Mouse (Mus musculus): ENCODE measurements around the gene Hif3a. TPM values are rescaled to one million over a fixed set of nuclear protein-coding genes. Genes with fewer than 3 reads are reported as not detected.
A peak's percentile ranks its signal among the peaks of the same experiment; 100 is the strongest.

Hif3a gene
- polyA plus RNA-seq, 1 experiment from 2014 or later, result 6.1 TPM

DNA sequence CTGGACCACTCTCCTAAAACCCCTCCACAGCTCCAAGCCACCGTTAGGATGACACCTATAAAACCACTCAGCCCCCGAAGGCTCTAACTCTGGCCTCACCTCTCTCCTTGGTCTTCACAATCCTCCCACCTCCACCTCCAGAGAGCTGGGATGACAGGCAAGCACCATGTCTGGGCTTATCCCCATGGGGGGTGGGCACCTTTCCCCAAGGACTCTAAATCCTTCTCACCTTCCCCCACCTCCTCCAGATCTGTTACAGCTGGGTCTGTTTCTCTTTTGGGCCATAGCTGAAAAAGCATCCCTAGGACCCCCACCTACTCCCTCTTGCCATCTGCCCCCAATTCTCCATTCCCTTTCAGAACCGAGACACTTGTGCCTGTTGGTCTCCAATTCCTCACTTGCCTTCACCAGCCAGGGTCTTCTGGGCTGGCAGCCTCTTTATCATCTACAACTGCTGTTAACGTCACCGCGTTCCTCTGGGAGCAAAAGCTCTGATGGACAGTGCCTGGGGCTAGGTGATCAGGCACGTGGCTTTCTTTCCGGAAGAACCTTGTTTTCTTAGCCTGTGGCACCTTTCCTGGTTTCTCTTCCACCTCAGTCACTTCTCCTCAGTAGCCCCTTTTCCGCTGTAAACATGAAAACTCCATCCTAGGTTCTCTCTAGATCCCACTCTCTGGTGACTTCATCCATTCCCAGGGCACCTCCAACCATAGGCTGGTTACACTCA, 36.2 kb downstream of the Hif3a start:
- no peaks in the 10 kb centered on the region for H3K9me3 ChIP-seq (replicated peaks; ENCODE audit: low read length)
- H3K36me3 ChIP-seq (ENCODE audit: insufficient read depth, low read length), result 0 out of 2 replicates have a peak, but pooled peaks cover 15% of the 10 kb centered on the region
- H3K9ac ChIP-seq (ENCODE audit: low read depth, low read length), result no peak overlapping the region
- 53% methylated on average over 9 of the region's 9 CpGs for WGBS
- no peak for TF ChIP-seq CTCF (IDR thresholded peaks at IDR 0.05; ENCODE audit: low read depth)
- peak overlapping the region; percentile 76; the same call in 1 of the 2 replicates for H3K27ac ChIP-seq
- DNase-seq (ENCODE audit: low spot score) (no peak), ATAC-seq (replicated peaks; ENCODE audit: low FRiP score, low read depth) (no peak)
- H3K4me2 ChIP-seq (ENCODE audit: low read length), result peak overlapping the region; percentile 52
- H3K4me1 ChIP-seq (replicated peaks; ENCODE audit: insufficient read depth, low read length), result peaks cover 31% of the 10 kb centered on the region
- no peaks in the 10 kb centered on the region for H3K27me3 ChIP-seq (ENCODE audit: insufficient read depth, low read length)
- H3K4me3 ChIP-seq (replicated peaks; ENCODE audit: low read depth, low read length), result no peak overlapping the region

DNA sequence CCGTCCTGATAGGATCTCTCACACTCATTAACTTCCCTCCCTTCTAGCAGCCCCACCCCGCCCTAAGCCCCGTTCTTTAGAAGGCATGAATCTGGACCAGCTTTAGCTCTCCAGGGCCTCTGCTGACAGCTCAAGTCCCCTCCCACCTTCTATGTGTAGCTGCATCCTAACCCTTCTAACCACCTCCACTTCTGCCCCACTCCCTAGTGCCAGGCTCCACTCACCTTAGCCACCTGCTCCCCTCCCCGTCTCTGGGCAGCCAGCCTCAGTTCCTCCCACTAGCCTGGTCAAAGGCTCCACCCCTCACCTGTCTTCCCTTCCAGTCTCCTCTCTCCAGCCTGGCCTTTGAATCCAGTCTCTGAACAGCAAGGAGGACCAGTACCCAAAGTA, 36.7 kb downstream of the Hif3a start:
- H3K9me3 ChIP-seq (replicated peaks; ENCODE audit: low read length), result no peaks in the 10 kb centered on the region
- H3K4me3 ChIP-seq (replicated peaks; ENCODE audit: low read depth, low read length), result no peak overlapping the region
- 0 out of 2 replicates have a peak overlapping the region, but pooled peaks have one; percentile 5 for H3K9ac ChIP-seq (ENCODE audit: low read depth, low read length)
- 0 out of 2 replicates have a peak, but pooled peaks cover 15% of the 10 kb centered on the region for H3K36me3 ChIP-seq (ENCODE audit: insufficient read depth, low read length)
- no peak for ATAC-seq (replicated peaks; ENCODE audit: low FRiP score, low read depth)
- no peak for TF ChIP-seq CTCF (IDR thresholded peaks at IDR 0.05; ENCODE audit: low read depth)
- 39% methylated on average over 4 of the region's 4 CpGs for WGBS
- no peaks in the 10 kb centered on the region for H3K27me3 ChIP-seq (ENCODE audit: insufficient read depth, low read length)
- no peak for DNase-seq (ENCODE audit: low spot score)
- H3K4me1 ChIP-seq (replicated peaks; ENCODE audit: insufficient read depth, low read length), result peaks cover 31% of the 10 kb centered on the region
- H3K4me2 ChIP-seq (ENCODE audit: low read length), result peak overlapping the region; percentile 52; the same call in 1 of the 2 replicates
- peak overlapping the region; percentile 76; the same call in 1 of the 2 replicates for H3K27ac ChIP-seq

DNA sequence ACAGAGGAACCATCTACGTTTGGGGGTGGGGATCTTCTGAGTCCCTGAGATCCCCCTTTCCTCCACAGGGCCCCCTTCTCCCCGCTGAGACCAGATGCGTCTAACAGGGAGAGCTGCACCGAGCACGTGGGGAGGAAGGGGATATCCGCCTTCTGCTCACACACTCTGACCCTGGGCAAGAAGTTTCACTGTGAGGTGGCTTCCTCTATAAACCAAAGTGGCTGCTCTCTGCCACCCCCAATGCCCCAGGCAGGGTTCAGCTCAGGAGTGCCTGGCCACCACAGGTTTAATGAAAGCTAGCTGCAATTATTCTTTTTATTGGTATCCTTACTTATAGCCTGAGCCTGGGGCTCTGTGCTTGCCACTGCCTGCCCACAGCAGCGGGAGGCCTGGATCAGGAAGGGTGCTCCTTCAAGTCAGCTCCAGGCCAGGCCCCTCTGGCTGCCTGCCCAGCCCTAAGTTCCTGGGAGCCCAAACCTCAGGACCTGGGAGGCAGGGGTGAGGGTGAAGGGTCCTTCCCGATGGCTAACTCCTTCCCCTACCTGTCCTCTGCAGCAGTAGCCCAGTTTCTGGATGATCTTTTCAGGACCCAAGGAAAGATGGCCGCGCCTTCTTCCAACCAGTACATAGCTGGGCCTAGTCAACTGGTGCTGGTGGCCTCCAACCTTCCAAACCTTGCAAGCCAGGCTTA, 37.3 kb downstream of the Hif3a start:
- Histone ChIP-seq H3K36me3 (ENCODE audit: insufficient read depth, low read length) (0 out of 2 replicates have a peak, but pooled peaks cover 15% of the 10 kb centered on the region), H3K9ac (ENCODE audit: low read depth, low read length) (0 out of 2 replicates have a peak overlapping the region, but pooled peaks have one; percentile 5), H3K4me3 (replicated peaks; ENCODE audit: low read depth, low read length) (no peak overlapping the region), H3K27ac (peak overlapping the region; percentile 76), H3K4me2 (ENCODE audit: low read length) (peak overlapping the region; percentile 9; the same call in 1 of the 2 replicates), H3K4me1 (replicated peaks; ENCODE audit: insufficient read depth, low read length) (peaks cover 31% of the 10 kb centered on the region), H3K9me3 (replicated peaks; ENCODE audit: low read length) (no peaks in the 10 kb centered on the region), H3K27me3 (ENCODE audit: insufficient read depth, low read length) (no peaks in the 10 kb centered on the region)
- WGBS, result 59% methylated on average over 10 of the region's 10 CpGs
- TF ChIP-seq CTCF (IDR thresholded peaks at IDR 0.05; ENCODE audit: low read depth), result no peak
- no peak for ATAC-seq (replicated peaks; ENCODE audit: low FRiP score, low read depth)
- peak; percentile 38 for DNase-seq (ENCODE audit: low spot score)

DNA sequence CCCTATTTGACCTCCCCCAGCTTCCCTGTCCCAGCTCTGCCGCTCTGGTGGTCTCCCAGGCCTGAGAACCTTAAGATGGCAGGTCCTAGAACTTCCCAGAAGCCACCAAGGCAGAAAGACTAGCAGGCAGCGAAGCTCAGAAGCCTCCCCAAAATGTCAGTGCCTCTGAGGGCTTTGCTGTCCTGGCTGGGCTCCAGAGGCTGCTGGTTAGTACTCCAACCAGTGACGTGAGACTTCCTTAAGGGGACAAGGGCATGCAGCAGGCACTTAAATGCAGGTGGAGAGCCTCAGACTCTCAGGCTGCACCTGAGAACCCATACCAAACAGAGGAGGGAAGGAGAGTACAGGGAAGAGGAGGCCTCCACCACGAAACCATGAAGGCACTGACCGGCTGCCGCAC, 38.1 kb downstream of the Hif3a start:
- Histone ChIP-seq H3K4me2 (ENCODE audit: low read length) (peak overlapping the region; percentile 6; the same call in 1 of the 2 replicates), H3K4me3 (replicated peaks; ENCODE audit: low read depth, low read length) (no peak overlapping the region), H3K4me1 (replicated peaks; ENCODE audit: insufficient read depth, low read length) (peaks cover 31% of the 10 kb centered on the region), H3K9me3 (replicated peaks; ENCODE audit: low read length) (no peaks in the 10 kb centered on the region), H3K27me3 (ENCODE audit: insufficient read depth, low read length) (no peaks in the 10 kb centered on the region), H3K27ac (peak overlapping the region; percentile 76), H3K9ac (ENCODE audit: low read depth, low read length) (0 out of 2 replicates have a peak overlapping the region, but pooled peaks have one; percentile 36), H3K36me3 (ENCODE audit: insufficient read depth, low read length) (0 out of 2 replicates have a peak, but pooled peaks cover 15% of the 10 kb centered on the region)
- DNase-seq (ENCODE audit: low spot score) (no peak), ATAC-seq (replicated peaks; ENCODE audit: low FRiP score, low read depth) (no peak)
- WGBS, result 65% methylated on average over 6 of the region's 6 CpGs
- no peak for TF ChIP-seq CTCF (IDR thresholded peaks at IDR 0.05; ENCODE audit: low read depth)

DNA sequence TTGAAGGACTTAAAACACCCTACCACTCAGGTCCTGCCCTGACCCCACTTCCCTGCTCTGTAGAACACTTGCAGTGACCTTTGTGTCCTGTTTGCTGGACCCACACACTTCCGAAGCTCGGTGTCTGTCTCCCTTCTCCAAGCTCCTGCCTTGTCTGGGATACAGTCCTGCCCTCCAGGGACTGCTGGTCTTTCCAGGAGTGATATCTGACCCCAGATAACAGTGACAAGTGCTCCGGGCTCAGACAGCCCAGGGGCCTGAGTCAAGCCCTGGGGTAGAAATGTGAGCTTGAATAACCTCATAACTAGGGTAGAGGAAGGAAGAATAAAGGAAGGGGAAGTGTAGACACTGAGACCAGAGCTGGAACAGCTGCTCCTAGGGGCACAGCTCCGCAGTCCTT, 38.5 kb downstream of the Hif3a start:
- WGBS, result 54% methylated on average over 4 of the region's 4 CpGs
- H3K9ac ChIP-seq (ENCODE audit: low read depth, low read length), result no peak overlapping the region
- H3K36me3 ChIP-seq (ENCODE audit: insufficient read depth, low read length), result 0 out of 2 replicates have a peak, but pooled peaks cover 15% of the 10 kb centered on the region
- ATAC-seq (replicated peaks; ENCODE audit: low FRiP score, low read depth) (no peak), DNase-seq (ENCODE audit: low spot score) (no peak)
- H3K27me3 ChIP-seq (ENCODE audit: insufficient read depth, low read length), result no peaks in the 10 kb centered on the region
- H3K4me3 ChIP-seq (replicated peaks; ENCODE audit: low read depth, low read length), result no peak overlapping the region
- H3K4me2 ChIP-seq (ENCODE audit: low read length), result peak overlapping the region; percentile 6; the same call in 1 of the 2 replicates
- peak overlapping the region; percentile 76 for H3K27ac ChIP-seq
- peaks cover 31% of the 10 kb centered on the region for H3K4me1 ChIP-seq (replicated peaks; ENCODE audit: insufficient read depth, low read length)
- H3K9me3 ChIP-seq (replicated peaks; ENCODE audit: low read length), result no peaks in the 10 kb centered on the region
- no peak for TF ChIP-seq CTCF (IDR thresholded peaks at IDR 0.05; ENCODE audit: low read depth)

DNA sequence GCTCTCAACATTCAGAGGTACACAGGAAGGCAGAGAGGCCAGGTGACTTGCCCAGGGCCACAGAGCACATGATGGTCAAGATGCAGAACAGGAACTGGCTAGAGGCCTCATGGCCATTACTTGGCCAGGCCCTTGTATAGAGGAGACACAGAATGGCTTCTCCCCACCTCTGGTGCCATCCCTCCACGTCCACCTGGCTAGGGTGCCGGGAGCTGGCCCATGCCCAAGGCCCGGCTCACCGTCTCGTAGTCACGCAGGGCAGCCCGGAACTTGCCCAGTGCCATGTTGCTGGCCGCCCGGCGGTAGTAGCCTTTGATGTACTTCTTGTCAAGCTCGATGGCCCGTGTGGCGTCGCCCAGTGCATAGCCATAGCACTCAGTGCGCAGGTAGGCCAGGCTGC, 40.1 kb downstream of the Hif3a start:
- H3K4me3 ChIP-seq (replicated peaks; ENCODE audit: low read depth, low read length), result no peak overlapping the region
- H3K4me2 ChIP-seq (ENCODE audit: low read length), result no peak overlapping the region
- TF ChIP-seq CTCF (IDR thresholded peaks at IDR 0.05; ENCODE audit: low read depth), result no peak
- no peak overlapping the region for H3K9ac ChIP-seq (ENCODE audit: low read depth, low read length)
- DNase-seq (ENCODE audit: low spot score) (no peak), ATAC-seq (replicated peaks; ENCODE audit: low FRiP score, low read depth) (no peak)
- no peaks in the 10 kb centered on the region for H3K9me3 ChIP-seq (replicated peaks; ENCODE audit: low read length)
- WGBS, result 96% methylated on average over 15 of the region's 15 CpGs
- H3K27ac ChIP-seq, result no peak overlapping the region
- no peaks in the 10 kb centered on the region for H3K27me3 ChIP-seq (ENCODE audit: insufficient read depth, low read length)
- 0 out of 2 replicates have a peak, but pooled peaks cover 25% of the 10 kb centered on the region for H3K36me3 ChIP-seq (ENCODE audit: insufficient read depth, low read length)
- peaks cover 31% of the 10 kb centered on the region for H3K4me1 ChIP-seq (replicated peaks; ENCODE audit: insufficient read depth, low read length)

Data from kidney, postnatal 0 days (tissue).